24 mouse cellular contexts compared by ENCODE assay signal in genomic region chr2:59725518-59726185, GRCm38 (mm10).
DNase-seq lines count a peak whose midpoint lies in the region; ATAC-seq and TF ChIP-seq lines count a peak whose summit lies in the region.
"Had no signal": no experiment of that assay in that cellular context is flagged by ENCODE, and none has a peak within 500 bp of the region (broad histone marks: within the 10 kb centered on the region; RNA-seq: fewer than 3 reads in every experiment).

No protein-coding gene starts in this region.

- WGBS in hindbrain, embryonic 13.5 days: 70% methylated on average over 14 of the region's 14 CpGs
- 89% methylated on average over 14 of the region's 14 CpGs for WGBS in hindbrain, embryonic 10.5 days
- WGBS in limb, embryonic 15.5 days: 40% methylated on average over 14 of the region's 14 CpGs
- WGBS in limb, embryonic 10.5 days: 87% methylated on average over 14 of the region's 14 CpGs
- 69% methylated on average over 14 of the region's 14 CpGs for WGBS in embryonic facial prominence, embryonic 14.5 days

- no peak for TF ChIP-seq CTCF in brain, embryonic 14.5 days (IDR thresholded peaks at IDR 0.05; ENCODE audit: borderline replicate concordance, extremely low read depth, insufficient read depth, insufficient read length)

- no peak for TF ChIP-seq POLR2A in brain, embryonic 14.5 days (IDR thresholded peaks at IDR 0.05; ENCODE audit: borderline replicate concordance, extremely low read depth, insufficient read depth, insufficient read length, poor library complexity, severe bottlenecking)

- no peaks in the 10 kb centered on the region for H3K9me3 ChIP-seq in hindbrain, embryonic 13.5 days
- H3K9me3 ChIP-seq in hindbrain, embryonic 10.5 days: no peaks in the 10 kb centered on the region
- H3K9me3 ChIP-seq in limb, embryonic 15.5 days: no peaks in the 10 kb centered on the region
- no peaks in the 10 kb centered on the region for H3K9me3 ChIP-seq in limb, embryonic 10.5 days (replicated peaks)
- no peaks in the 10 kb centered on the region for H3K9me3 ChIP-seq in embryonic facial prominence, embryonic 14.5 days (ENCODE audit: control insufficient read depth, low read length)
- H3K9me3 ChIP-seq: heart, embryonic 12.5 days; hindbrain, embryonic 12.5 days; liver, embryonic 13.5 days; midbrain, embryonic 13.5 days; neural tube, embryonic 13.5 days had no signal

- no peak overlapping the region for H3K4me3 ChIP-seq in hindbrain, embryonic 13.5 days
- H3K4me3 ChIP-seq in hindbrain, embryonic 10.5 days: no peak overlapping the region
- no peak overlapping the region for H3K4me3 ChIP-seq in limb, embryonic 15.5 days
- H3K4me3 ChIP-seq in limb, embryonic 10.5 days: no peak overlapping the region
- no peak overlapping the region for H3K4me3 ChIP-seq in embryonic facial prominence, embryonic 14.5 days (ENCODE audit: low read depth, low read length)
- H3K4me3 ChIP-seq: heart, embryonic 12.5 days; hindbrain, embryonic 12.5 days; liver, embryonic 13.5 days; megakaryocyte, embryonic 14.5 days; midbrain, embryonic 13.5 days; myocyte; neural tube, embryonic 13.5 days had no signal

- no peak overlapping the region for H3K4me2 ChIP-seq in hindbrain, embryonic 13.5 days
- H3K4me2 ChIP-seq in limb, embryonic 15.5 days: no peak overlapping the region
- no peak overlapping the region for H3K4me2 ChIP-seq in embryonic facial prominence, embryonic 14.5 days (ENCODE audit: low read depth, low read length)
- H3K4me2 ChIP-seq: heart, embryonic 12.5 days; hindbrain, embryonic 12.5 days; liver, embryonic 13.5 days; lung, embryonic 14.5 days; midbrain, embryonic 13.5 days; neural tube, embryonic 13.5 days had no signal

- H3K4me1 ChIP-seq in hindbrain, embryonic 13.5 days (replicated peaks): peaks cover 17% of the 10 kb centered on the region
- H3K4me1 ChIP-seq in hindbrain, embryonic 10.5 days (replicated peaks): peaks cover 16% of the 10 kb centered on the region
- peaks cover 35% of the 10 kb centered on the region for H3K4me1 ChIP-seq in limb, embryonic 15.5 days
- peaks cover 40% of the 10 kb centered on the region for H3K4me1 ChIP-seq in limb, embryonic 10.5 days
- peaks cover 18% of the 10 kb centered on the region for H3K4me1 ChIP-seq in embryonic facial prominence, embryonic 14.5 days (ENCODE audit: control insufficient read depth, insufficient read depth, low read length)

- H3K9ac ChIP-seq in hindbrain, embryonic 13.5 days: no peak overlapping the region
- H3K9ac ChIP-seq in limb, embryonic 15.5 days: no peak overlapping the region
- H3K9ac ChIP-seq in embryonic facial prominence, embryonic 14.5 days (ENCODE audit: low read depth, low read length): no peak overlapping the region
- H3K9ac ChIP-seq: heart, embryonic 12.5 days; hindbrain, embryonic 12.5 days; liver, embryonic 13.5 days; lung, embryonic 14.5 days; midbrain, embryonic 13.5 days; neural tube, embryonic 13.5 days had no signal

- no peaks in the 10 kb centered on the region for H3K27me3 ChIP-seq in hindbrain, embryonic 13.5 days
- no peaks in the 10 kb centered on the region for H3K27me3 ChIP-seq in hindbrain, embryonic 10.5 days (ENCODE audit: insufficient read depth, poor library complexity, severe bottlenecking)
- H3K27me3 ChIP-seq in limb, embryonic 15.5 days: no peaks in the 10 kb centered on the region
- no peaks in the 10 kb centered on the region for H3K27me3 ChIP-seq in limb, embryonic 10.5 days (ENCODE audit: low read depth, poor library complexity, severe bottlenecking)
- H3K27me3 ChIP-seq in embryonic facial prominence, embryonic 14.5 days (replicated peaks; ENCODE audit: control insufficient read depth, insufficient read depth, low read length): no peaks in the 10 kb centered on the region
- H3K27me3 ChIP-seq: heart, embryonic 12.5 days; hindbrain, embryonic 12.5 days; liver, embryonic 13.5 days; midbrain, embryonic 13.5 days; neural tube, embryonic 13.5 days had no signal

- H3K27ac ChIP-seq in hindbrain, embryonic 13.5 days: peak overlapping the region; percentile 40; the same call in 1 of the 2 replicates
- H3K27ac ChIP-seq in hindbrain, embryonic 10.5 days: no peak overlapping the region
- peak overlapping the region; percentile 50 for H3K27ac ChIP-seq in limb, embryonic 15.5 days
- H3K27ac ChIP-seq in limb, embryonic 10.5 days: no peak overlapping the region
- 0 out of 2 replicates have a peak overlapping the region, but pooled peaks have one; percentile 28 for H3K27ac ChIP-seq in embryonic facial prominence, embryonic 14.5 days (replicated peaks; ENCODE audit: low read depth, low read length)
- H3K27ac ChIP-seq: hindbrain, embryonic 12.5 days; liver, embryonic 13.5 days; midbrain, embryonic 13.5 days; neural tube, embryonic 13.5 days had no signal

- ATAC-seq in hindbrain, embryonic 13.5 days (ENCODE audit: low FRiP score): no peak
- no peak for ATAC-seq in limb, embryonic 15.5 days (ENCODE audit: insufficient number of reproducible peaks, low FRiP score, low TSS enrichment, low read depth)
- ATAC-seq in embryonic facial prominence, embryonic 14.5 days (ENCODE audit: low read depth): no peak
- ATAC-seq: activated CD4-positive, CD25-positive, alpha-beta regulatory T cell, adult 4 months; midbrain, embryonic 13.5 days had no signal

- DNase-seq in hindbrain, embryonic 10.5 days (ENCODE audit: low spot score): no peak
- DNase-seq in limb, embryonic 10.5 days (ENCODE audit: low spot score): no peak
- DNase-seq in brain, embryonic 14.5 days (ENCODE audit: low read depth): peak; percentile 51
- no peak for DNase-seq in embryonic facial prominence, embryonic 14.5 days (ENCODE audit: low spot score)
- no peak for DNase-seq in embryo, embryonic 9.5 days (ENCODE audit: extremely low spot score)
- DNase-seq: adrenal gland, adult 8-10 months; cerebellum, adult 8-10 months; heart, postnatal 10 days; kidney, adult 9 months; liver, embryonic 13.5 days; lung, embryonic 14.5 days; lung, postnatal 36 days; right cerebral cortex, adult 18-20 months; right cerebral cortex, postnatal 4 days; thymus, postnatal 25 days had no signal

- no peaks in the 10 kb centered on the region for H3K36me3 ChIP-seq in hindbrain, embryonic 13.5 days
- peaks cover 13% of the 10 kb centered on the region for H3K36me3 ChIP-seq in hindbrain, embryonic 10.5 days
- no peaks in the 10 kb centered on the region for H3K36me3 ChIP-seq in limb, embryonic 15.5 days
- peaks cover 59% of the 10 kb centered on the region for H3K36me3 ChIP-seq in limb, embryonic 10.5 days
- peaks cover 14% of the 10 kb centered on the region; the same call in 1 of the 2 replicates for H3K36me3 ChIP-seq in embryonic facial prominence, embryonic 14.5 days (ENCODE audit: control insufficient read depth, insufficient read depth, low read length)
- H3K36me3 ChIP-seq: hindbrain, embryonic 12.5 days; liver, embryonic 13.5 days; midbrain, embryonic 13.5 days; neural tube, embryonic 13.5 days had no signal

Comparison
In these comparisons a context has a peak if more than half of its experiments do, and no peak if none do; other contexts are left out.
1. H3K27ac ChIP-seq: peak in hindbrain, embryonic 13.5 days (single experiment), limb, embryonic 15.5 days (single experiment) and embryonic facial prominence, embryonic 14.5 days (single experiment); none in hindbrain, embryonic 10.5 days (single experiment) and limb, embryonic 10.5 days (single experiment).